Mouse (Mus musculus): Measurements from ENCODE around the gene Ier5. TPM values are rescaled to one million over a fixed set of nuclear protein-coding genes. Genes with fewer than 3 reads are reported as not detected.

Ier5 gene
- total RNA-seq, 1 experiment, result 11.7 TPM

GRCm38 (mm10) chr1:155052131-155052760 is 47.2 kb downstream of the Ier5 start:
- H3K9me3 ChIP-seq (ENCODE audit: control insufficient read depth, insufficient read depth, low read depth, low read length), result no peaks in the 10 kb centered on the region
- no peak for DNase-seq (ENCODE audit: low read depth, low spot score)
- H3K9ac ChIP-seq (ENCODE audit: insufficient read depth, low read depth, low read length, poor library complexity, severe bottlenecking), result no peak overlapping the region
- peaks cover 2 to 27% of the 10 kb centered on the region in 2 experiments; a peak in 3 of 4 replicates for H3K4me1 ChIP-seq (ENCODE audit: control insufficient read depth in 2 of 2, insufficient read depth in 2 of 2, low read length in 2 of 2, poor library complexity in 1 of 2)
- H3K27ac ChIP-seq (ENCODE audit: insufficient read depth, low read depth, low read length, poor library complexity, severe bottlenecking), result no peak overlapping the region
- H3K4me3 ChIP-seq (ENCODE audit: insufficient read depth in 1 of 2, low read depth in 1 of 2, low read length in 2 of 2, poor library complexity in 1 of 2, severe bottlenecking in 1 of 2), result no peak overlapping the region
- H3K36me3 ChIP-seq (ENCODE audit: control insufficient read depth, insufficient read depth, low read length, poor library complexity, severe bottlenecking), result no peaks in the 10 kb centered on the region
- in situ Hi-C loops (cut with MboI; ENCODE audit: low sequenced_read_pairs in 2 of 2, unreplicated experiment in 2 of 2), result no loop called here
- TF ChIP-seq ZNF384 (IDR thresholded peaks at IDR 0.05; ENCODE audit: low read depth, low read length), result no peak
- TF ChIP-seq CHD2 (IDR thresholded peaks at IDR 0.05; ENCODE audit: low read depth, low read length), result no peak
- TF ChIP-seq MAFK (IDR thresholded peaks at IDR 0.05; ENCODE audit: insufficient read depth, low read depth, low read length), result no peak
- TF ChIP-seq HCFC1 (IDR thresholded peaks at IDR 0.05; ENCODE audit: borderline replicate concordance, insufficient read depth, low read length), result no peak
- no peak for TF ChIP-seq ZC3H11A (IDR thresholded peaks at IDR 0.05; ENCODE audit: borderline replicate concordance, low read depth, low read length)

- H3K9me3 ChIP-seq (ENCODE audit: control insufficient read depth, insufficient read depth, low read depth, low read length), result no peaks in the 10 kb centered on the region
- no peak overlapping the region for H3K4me3 ChIP-seq (ENCODE audit: insufficient read depth in 1 of 2, low read depth in 1 of 2, low read length in 2 of 2, poor library complexity in 1 of 2, severe bottlenecking in 1 of 2)
- no peak overlapping the region for H3K27ac ChIP-seq (ENCODE audit: insufficient read depth, low read depth, low read length, poor library complexity, severe bottlenecking)
- no peak overlapping the region for H3K9ac ChIP-seq (ENCODE audit: insufficient read depth, low read depth, low read length, poor library complexity, severe bottlenecking)
- DNase-seq (ENCODE audit: low read depth, low spot score), result no peak
- H3K4me1 ChIP-seq (ENCODE audit: control insufficient read depth in 2 of 2, insufficient read depth in 2 of 2, low read length in 2 of 2, poor library complexity in 1 of 2), result peaks cover 2 to 25% of the 10 kb centered on the region in 2 experiments; a peak in 3 of 4 replicates
- TF ChIP-seq HCFC1 (IDR thresholded peaks at IDR 0.05; ENCODE audit: borderline replicate concordance, insufficient read depth, low read length) (no peak), ZC3H11A (IDR thresholded peaks at IDR 0.05; ENCODE audit: borderline replicate concordance, low read depth, low read length) (no peak)
- in situ Hi-C loops (cut with MboI; ENCODE audit: low sequenced_read_pairs in 2 of 2, unreplicated experiment in 2 of 2), result no loop called here
- H3K36me3 ChIP-seq (ENCODE audit: control insufficient read depth, insufficient read depth, low read length, poor library complexity, severe bottlenecking), result no peaks in the 10 kb centered on the region
Observed at GRCm38 (mm10) chr1:155051701-155052127, 47.7 kb downstream of the Ier5 start.

GRCm38 (mm10) chr1:155050897-155051592 is 48.4 kb downstream of the Ier5 start:
- no peaks in the 10 kb centered on the region for H3K36me3 ChIP-seq (ENCODE audit: control insufficient read depth, insufficient read depth, low read length, poor library complexity, severe bottlenecking)
- no peak overlapping the region for H3K9ac ChIP-seq (ENCODE audit: insufficient read depth, low read depth, low read length, poor library complexity, severe bottlenecking)
- peaks cover 2 to 22% of the 10 kb centered on the region in 2 experiments; a peak in 3 of 4 replicates for H3K4me1 ChIP-seq (ENCODE audit: control insufficient read depth in 2 of 2, insufficient read depth in 2 of 2, low read length in 2 of 2, poor library complexity in 1 of 2)
- H3K4me3 ChIP-seq (ENCODE audit: insufficient read depth in 1 of 2, low read depth in 1 of 2, low read length in 2 of 2, poor library complexity in 1 of 2, severe bottlenecking in 1 of 2), result no peak overlapping the region
- no peak overlapping the region for H3K27ac ChIP-seq (ENCODE audit: insufficient read depth, low read depth, low read length, poor library complexity, severe bottlenecking)
- no peak for DNase-seq (ENCODE audit: low read depth, low spot score)
- H3K9me3 ChIP-seq (ENCODE audit: control insufficient read depth, insufficient read depth, low read depth, low read length), result no peaks in the 10 kb centered on the region
- in situ Hi-C loops (cut with MboI; ENCODE audit: low sequenced_read_pairs in 2 of 2, unreplicated experiment in 2 of 2), result no loop called here
- no peak for TF ChIP-seq ZC3H11A (IDR thresholded peaks at IDR 0.05; ENCODE audit: borderline replicate concordance, low read depth, low read length)
- no peak for TF ChIP-seq HCFC1 (IDR thresholded peaks at IDR 0.05; ENCODE audit: borderline replicate concordance, insufficient read depth, low read length)
- no peak for TF ChIP-seq CHD2 (IDR thresholded peaks at IDR 0.05; ENCODE audit: low read depth, low read length)
- TF ChIP-seq ZNF384 (IDR thresholded peaks at IDR 0.05; ENCODE audit: low read depth, low read length), result no peak
- TF ChIP-seq MAFK (IDR thresholded peaks at IDR 0.05; ENCODE audit: insufficient read depth, low read depth, low read length), result no peak

GRCm38 (mm10) chr1:155050174-155050573 is 49.3 kb downstream of the Ier5 start:
- in situ Hi-C loops (cut with MboI; ENCODE audit: low sequenced_read_pairs in 2 of 2, unreplicated experiment in 2 of 2), result no loop called here
- DNase-seq (ENCODE audit: low read depth, low spot score), result no peak
- TF ChIP-seq ZC3H11A (IDR thresholded peaks at IDR 0.05; ENCODE audit: borderline replicate concordance, low read depth, low read length) (no peak), HCFC1 (IDR thresholded peaks at IDR 0.05; ENCODE audit: borderline replicate concordance, insufficient read depth, low read length) (no peak), MAFK (IDR thresholded peaks at IDR 0.05; ENCODE audit: insufficient read depth, low read depth, low read length) (no peak), ZNF384 (IDR thresholded peaks at IDR 0.05; ENCODE audit: low read depth, low read length) (no peak), CHD2 (IDR thresholded peaks at IDR 0.05; ENCODE audit: low read depth, low read length) (no peak)
- no peak overlapping the region for H3K4me3 ChIP-seq (ENCODE audit: insufficient read depth in 1 of 2, low read depth in 1 of 2, low read length in 2 of 2, poor library complexity in 1 of 2, severe bottlenecking in 1 of 2)
- no peaks in the 10 kb centered on the region for H3K9me3 ChIP-seq (ENCODE audit: control insufficient read depth, insufficient read depth, low read depth, low read length)
- no peak overlapping the region for H3K9ac ChIP-seq (ENCODE audit: insufficient read depth, low read depth, low read length, poor library complexity, severe bottlenecking)
- no peak overlapping the region for H3K27ac ChIP-seq (ENCODE audit: insufficient read depth, low read depth, low read length, poor library complexity, severe bottlenecking)
- peaks cover 2 to 18% of the 10 kb centered on the region in 2 experiments; a peak in 3 of 4 replicates for H3K4me1 ChIP-seq (ENCODE audit: control insufficient read depth in 2 of 2, insufficient read depth in 2 of 2, low read length in 2 of 2, poor library complexity in 1 of 2)
- no peaks in the 10 kb centered on the region for H3K36me3 ChIP-seq (ENCODE audit: control insufficient read depth, insufficient read depth, low read length, poor library complexity, severe bottlenecking)
